Mouse (Mus musculus) embryonic fibroblast, embryonic 13.5 days (primary cell): ENCODE results near the gene Heg1.

Source experiments
- CTCF ChIP-seq: IDR thresholded peaks from 2 replicates; pipeline ENCODE4 v1.5.1; 2011; ENCODE audit warnings: mild to moderate bottlenecking, control low read depth, low read length, moderate library complexity, borderline replicate concordance; ENCODE audit not compliant: insufficient read depth
- POLR2A ChIP-seq: IDR thresholded peaks from 2 replicates; pipeline ENCODE4 v1.6.1; 2011; ENCODE audit warnings: low read depth, mild to moderate bottlenecking, control low read depth, low read length, moderate library complexity

DNA sequence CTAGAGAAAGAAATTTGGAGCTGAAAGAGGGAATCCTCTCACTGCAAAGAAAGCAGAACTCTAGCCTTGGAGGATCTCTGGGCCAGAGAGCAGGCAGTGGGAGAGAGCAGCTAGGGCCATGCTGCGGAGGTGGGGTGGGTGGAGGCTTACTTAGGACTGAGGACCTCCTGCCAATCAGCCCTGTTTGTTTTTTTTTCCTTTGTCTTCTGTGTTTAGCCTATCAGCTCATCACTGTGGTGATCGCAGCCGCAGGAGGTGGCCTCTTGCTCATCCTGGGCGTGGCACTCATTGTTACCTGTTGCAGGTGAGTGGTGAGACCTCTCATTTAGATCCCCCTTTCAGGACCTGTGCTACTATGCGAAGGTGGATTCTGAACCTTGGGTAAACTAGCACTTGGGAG lies 76.4 kb downstream of the Heg1 start:
- TF ChIP-seq CTCF: no peak
- no peak for TF ChIP-seq POLR2A
